In the genomic region with DNA sequence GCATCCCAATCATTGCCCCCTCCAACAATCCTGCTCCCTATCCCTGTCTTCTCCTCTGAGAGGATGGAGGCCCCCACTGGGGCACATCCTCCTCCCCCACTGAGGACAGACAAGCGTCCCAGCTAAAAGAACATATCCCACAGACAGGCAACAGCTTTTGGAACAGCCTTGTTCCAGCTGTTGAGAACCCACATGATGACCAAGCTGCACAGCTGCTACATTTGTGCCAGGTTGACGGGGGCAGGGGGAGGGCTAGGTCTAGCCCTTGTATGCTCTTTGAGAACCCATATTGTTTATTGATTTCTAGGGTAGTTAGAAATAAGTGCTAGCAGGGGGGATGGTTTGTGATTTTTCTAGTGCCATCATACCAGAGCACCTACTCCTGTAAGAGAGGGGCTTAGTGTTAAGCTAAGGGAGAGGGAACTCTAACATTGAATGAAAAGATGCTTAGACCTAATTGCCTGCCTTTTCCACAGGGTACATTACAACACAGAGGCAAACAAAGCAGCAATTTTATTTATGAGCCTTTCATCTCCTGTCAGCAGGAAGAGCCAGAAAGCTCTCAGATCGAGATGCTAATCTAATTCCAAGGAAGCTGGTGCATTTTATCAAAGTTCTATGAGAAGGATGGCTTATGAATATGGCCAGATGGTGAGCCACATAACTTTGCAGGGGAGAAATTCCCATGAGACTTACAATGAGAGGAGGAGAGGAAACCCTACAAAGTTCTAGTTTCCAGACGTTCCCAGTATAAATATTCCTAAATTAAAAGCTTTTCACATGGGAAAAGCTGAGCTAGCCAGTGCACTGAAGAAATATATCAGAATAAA, we compare ENCODE assay signal across 20 mouse cellular contexts.
A peak's percentile ranks its signal among the peaks of the same experiment; 100 is the strongest.
DNase-seq lines count a peak whose midpoint lies in the region; ATAC-seq and TF ChIP-seq lines count a peak whose summit lies in the region.
"Had no signal": no experiment of that assay in that cellular context is flagged by ENCODE, and none has a peak within 500 bp of the region (broad histone marks: within the 10 kb centered on the region; RNA-seq: fewer than 3 reads in every experiment).

No protein-coding gene starts in this region.

- peak; percentile 93 for ATAC-seq in frontal cortex, adult (ENCODE audit: low TSS enrichment)
- ATAC-seq: Patski had no signal

- H3K4me3 ChIP-seq in layer of hippocampus, adult 2 months = no peak overlapping the region
- H3K4me3 ChIP-seq: embryonic facial prominence, embryonic 12.5 days; kidney, embryonic 15.5 days had no signal

- 0 out of 2 replicates have a peak overlapping the region, but pooled peaks have one; percentile 59 for H3K27ac ChIP-seq in layer of hippocampus, adult 2 months
- H3K27ac ChIP-seq: embryonic facial prominence, embryonic 12.5 days; kidney, embryonic 15.5 days; macrophage had no signal

- no peak for TF ChIP-seq CTCF in layer of hippocampus, adult 2 months (conservative IDR thresholded peaks at IDR 0.05)

- no peak for DNase-seq in frontal cortex, postnatal 14 days (ENCODE audit: low spot score in 2 of 2)
- peak in 1 of 2 experiments; percentile 48 for DNase-seq in layer of hippocampus, adult 2 months (ENCODE audit: low spot score in 2 of 2)
- DNase-seq in layer of hippocampus, adult 9-10 months (ENCODE audit: low spot score) = no peak
- DNase-seq in right cerebral cortex, adult 18-20 months = peak; percentile 21
- DNase-seq in right cerebral cortex, postnatal 25 days = no peak
- DNase-seq in cerebellum, postnatal 4 days (ENCODE audit: low spot score in 2 of 2) = no peak
- DNase-seq: adrenal gland, postnatal 36 days; B cell, adult 2 months; cerebellum, postnatal 36 days; gastrocnemius, postnatal 14 days; heart, postnatal 10 days; liver; lung, adult 2 months; right cerebral cortex, postnatal 14 days; thymus, postnatal 4 days had no signal
